Mouse (Mus musculus) stomach, postnatal 0 days (tissue): Measurements from ENCODE around the gene Wfs1.

Experiments used
- CTCF ChIP-seq: IDR thresholded peaks from 2 replicates; pipeline ENCODE4 v1.5.1; 2016; ENCODE audit warnings: antibody characterized with exemption, low read depth, mild to moderate bottlenecking, moderate library complexity
- EP300 ChIP-seq: optimal IDR thresholded peaks from 2 replicates; pipeline ENCODE3; 2016; ENCODE audit warnings: antibody characterized with exemption

DNA sequence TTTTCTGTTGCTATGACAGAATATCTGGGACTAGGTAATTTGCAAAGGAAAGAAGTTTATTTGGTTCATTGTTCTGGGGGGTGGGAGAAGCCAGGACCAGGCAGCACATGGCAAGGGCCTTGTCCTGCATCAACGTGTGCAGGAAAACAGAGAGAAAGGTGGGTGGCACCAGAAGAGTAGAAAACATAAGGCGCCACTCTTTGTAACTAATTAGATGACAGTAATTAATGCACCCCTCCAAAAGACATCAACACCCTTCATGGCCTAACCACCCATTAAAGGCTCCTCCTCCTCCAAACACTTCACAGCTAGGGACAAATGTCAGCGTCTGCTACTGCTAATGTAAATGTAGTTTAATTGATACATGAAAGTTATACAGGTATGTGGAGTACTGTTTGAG is 1.2 kb upstream of the Wfs1 start:
- TF ChIP-seq CTCF (no peak), EP300 (no peak)
